Mouse (Mus musculus) neural tube, embryonic 12.5 days (tissue): Measurements from ENCODE around the gene Tcp1. TPM values are rescaled to one million over a fixed set of nuclear protein-coding genes. Genes with fewer than 3 reads are reported as not detected.
A peak's percentile ranks its signal among the peaks of the same experiment; 100 is the strongest.
"Not testable (repeated sequence)": the region's sequence is repeated elsewhere in the genome, so short reads cannot be mapped to it uniquely, and the experiment has no call there.

Source experiments
- ATAC-seq: fragments of 200-750 bp; cut with Nextera tagmentation; 2 replicates; pipeline ENCODE4 v1.8.0; 2017; ENCODE audit warnings: low read depth, mild to moderate bottlenecking, moderate TSS enrichment, moderate library complexity; ENCODE audit not compliant: low FRiP score
- H3K27ac ChIP-seq: fragments of 300-500 bp; sonication (generic); 2 replicates; pipeline ENCODE4 v1.5.1; 2016
- H3K27me3 ChIP-seq: fragments of 300-500 bp; sonication (generic); replicated peaks from 2 replicates; pipeline ENCODE4 v1.6.1; 2016; ENCODE audit warnings: mild to moderate bottlenecking
- H3K36me3 ChIP-seq: fragments of 300-500 bp; sonication (generic); 2 replicates; pipeline ENCODE4 v1.6.1; 2016; ENCODE audit warnings: mild to moderate bottlenecking
- H3K4me1 ChIP-seq: fragments of 300-500 bp; sonication (generic); 2 replicates; pipeline ENCODE4 v1.6.1; 2016
- H3K4me2 ChIP-seq: fragments of 300-500 bp; sonication (generic); replicated peaks from 2 replicates; pipeline ENCODE4 v1.6.1; 2016; ENCODE audit warnings: mild to moderate bottlenecking
- H3K4me3 ChIP-seq: fragments of 300-500 bp; sonication (generic); 2 replicates; pipeline ENCODE4 v1.5.1; 2016
- H3K9ac ChIP-seq: fragments of 300-500 bp; sonication (generic); 2 replicates; pipeline ENCODE4 v1.6.1; 2016; ENCODE audit warnings: mild to moderate bottlenecking
- H3K9me3 ChIP-seq: fragments of 300-500 bp; sonication (generic); 2 replicates; pipeline ENCODE4 v1.6.1; 2016; ENCODE audit warnings: mild to moderate bottlenecking
- WGBS: fragments of 180-500 bp; shearing (Covaris S2); methylation state at CpG from one replicate; pipeline ENCODE4 v1.1.7; 2016; 5-methylcytosine and 5-hydroxymethylcytosine counted together
- polyA plus RNA-seq: library from polyadenylated mRNA; unstranded; fragments of >200 nt; fragmentation: Nextera tagmentation; extraction: Ambion mirVana; gene quantifications from 2 replicates; pipeline ENCODE4 v1.2.1, GENCODE M21; 2016

The Tcp1 gene
- polyA plus RNA-seq, 1 experiment from 2014 or later: 477 TPM

DNA sequence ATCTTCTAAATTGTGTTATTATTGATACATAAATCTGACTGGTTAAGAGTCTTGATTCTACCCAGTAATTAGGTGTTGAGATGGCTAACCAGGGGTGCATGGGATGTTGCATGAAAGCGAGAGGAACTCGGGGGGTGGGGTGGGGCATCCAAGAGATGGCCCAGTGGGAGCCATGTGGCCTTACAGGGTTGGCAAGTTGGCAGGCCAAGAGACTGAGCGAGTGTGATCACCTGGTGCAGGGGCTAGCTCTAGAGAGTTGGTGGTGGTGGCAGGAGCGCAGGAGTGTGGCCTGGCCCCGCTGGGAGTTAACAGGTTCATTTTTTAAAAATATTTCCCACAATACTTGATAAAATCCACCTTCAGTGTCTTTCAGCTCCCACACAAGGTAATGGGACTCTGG is 17.8 kb upstream of the Tcp1 start:
- H3K4me2 ChIP-seq: no peak overlapping the region
- no peaks in the 10 kb centered on the region for H3K4me1 ChIP-seq
- ATAC-seq: no peak
- H3K36me3 ChIP-seq: peaks cover 31% of the 10 kb centered on the region
- H3K27ac ChIP-seq: no peak overlapping the region
- WGBS: 85% methylated on average over 5 of the region's 5 CpGs
- no peak overlapping the region for H3K9ac ChIP-seq
- no peaks in the 10 kb centered on the region for H3K9me3 ChIP-seq
- H3K4me3 ChIP-seq: no peak overlapping the region
- no peaks in the 10 kb centered on the region for H3K27me3 ChIP-seq

DNA sequence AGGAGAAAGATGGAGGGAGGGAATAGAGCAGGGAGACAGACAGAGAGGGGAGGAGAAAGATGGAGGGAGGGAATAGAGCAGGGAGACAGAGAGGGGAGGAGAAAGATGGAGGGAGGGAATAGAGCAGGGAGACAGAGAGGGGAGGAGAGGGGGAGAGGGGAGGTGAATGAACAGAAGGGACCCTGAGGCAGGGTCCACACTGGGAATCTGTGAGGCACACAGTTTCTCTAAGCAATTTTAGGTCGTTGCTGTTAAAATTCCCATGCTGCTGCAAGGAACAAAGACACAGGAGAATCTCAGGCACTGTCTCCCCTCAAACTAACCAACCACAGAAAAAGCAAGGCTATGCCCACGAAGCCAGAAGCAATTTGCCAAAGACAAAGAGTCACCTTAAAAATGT is 16.9 kb upstream of the Tcp1 start:
- not testable (repeated sequence) for ATAC-seq, H3K27ac ChIP-seq

DNA sequence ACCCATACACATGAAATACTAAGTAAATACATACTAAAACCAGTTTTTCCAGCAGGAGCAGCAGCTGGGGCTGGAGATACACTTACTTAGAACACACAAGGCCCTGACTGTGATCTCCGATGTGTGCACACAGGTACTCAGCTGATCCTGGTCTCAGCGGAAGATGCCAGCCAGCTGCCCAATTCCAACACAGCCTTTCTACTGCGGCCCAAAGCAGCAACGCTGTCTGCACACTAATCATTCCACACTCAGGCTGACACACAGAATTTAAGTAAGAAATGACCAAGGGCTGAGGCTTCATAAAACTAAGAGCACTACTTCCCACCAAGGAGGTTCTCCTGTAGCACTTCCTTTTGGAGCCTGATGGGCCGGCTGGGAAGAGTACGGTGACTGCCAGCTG is 13.2 kb upstream of the Tcp1 start:
- Histone ChIP-seq H3K4me3 (no peak overlapping the region), H3K27me3 (no peaks in the 10 kb centered on the region), H3K36me3 (peaks cover 40% of the 10 kb centered on the region), H3K27ac (no peak overlapping the region), H3K9me3 (no peaks in the 10 kb centered on the region), H3K4me1 (no peaks in the 10 kb centered on the region), H3K9ac (no peak overlapping the region), H3K4me2 (no peak overlapping the region)
- 96% methylated on average over 6 of the region's 6 CpGs for WGBS
- no peak for ATAC-seq

More for the DNA sequence above, 16.9 kb upstream of the Tcp1 start:
- not testable (repeated sequence) for H3K4me3 ChIP-seq, H3K4me2 ChIP-seq, H3K27me3 ChIP-seq, H3K4me1 ChIP-seq, H3K9me3 ChIP-seq, H3K9ac ChIP-seq
- WGBS: 41% methylated on average over 2 of the region's 2 CpGs
- peaks cover 36% of the 10 kb centered on the region for H3K36me3 ChIP-seq

DNA sequence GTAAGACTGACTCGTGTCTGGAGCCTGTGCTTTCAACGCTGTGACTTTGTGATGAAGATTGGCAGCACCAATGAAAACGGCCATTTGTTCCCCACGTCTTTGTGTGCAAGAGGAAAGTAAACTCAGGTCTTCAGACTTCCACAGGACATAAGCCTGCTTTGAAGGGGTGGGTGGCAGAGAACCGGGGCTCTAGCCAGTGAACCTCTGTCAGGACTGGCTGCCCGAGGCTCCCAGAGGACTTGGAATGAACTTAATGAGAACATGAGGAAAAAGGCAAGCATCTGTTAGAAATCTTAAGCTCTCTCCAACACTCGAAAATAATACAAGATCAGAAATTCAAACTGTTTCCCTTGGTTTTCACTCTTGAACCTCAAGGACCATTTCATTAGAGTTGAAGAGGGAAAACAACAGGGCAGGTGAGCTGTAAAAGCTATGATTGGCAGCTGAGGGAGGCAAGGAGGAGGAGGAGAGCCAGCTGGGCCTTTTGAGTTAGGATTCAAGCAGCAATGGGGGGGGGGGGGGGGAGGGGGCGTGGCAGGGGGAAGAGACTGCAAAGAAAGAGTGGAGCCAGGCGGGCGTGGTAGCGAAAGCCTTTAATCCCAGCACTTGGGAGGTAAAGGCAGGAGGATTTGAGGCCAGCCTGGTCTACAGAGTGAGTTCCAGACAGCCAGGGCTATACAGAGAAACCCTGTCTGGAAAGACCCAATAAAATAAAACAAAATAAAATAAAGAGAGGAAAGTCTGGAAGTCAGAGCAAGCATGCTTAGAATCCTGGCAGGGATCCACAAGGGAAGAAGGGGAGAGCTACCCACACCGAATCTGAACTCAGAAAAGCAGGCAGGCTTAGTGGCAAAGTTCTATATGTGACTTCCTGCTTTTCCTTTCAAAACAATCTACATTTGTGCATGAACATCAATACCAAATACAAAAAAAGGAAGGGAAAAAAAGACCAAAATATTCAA is 11.8 kb upstream of the Tcp1 start:
- no peak overlapping the region for H3K4me3 ChIP-seq
- no peak overlapping the region for H3K4me2 ChIP-seq
- H3K27me3 ChIP-seq: no peaks in the 10 kb centered on the region
- WGBS: 46% methylated on average over 11 of the region's 12 CpGs
- ATAC-seq: no peak
- H3K36me3 ChIP-seq: peaks cover 40% of the 10 kb centered on the region
- H3K9ac ChIP-seq: no peak overlapping the region
- no peaks in the 10 kb centered on the region for H3K4me1 ChIP-seq
- no peak overlapping the region for H3K27ac ChIP-seq
- H3K9me3 ChIP-seq: no peaks in the 10 kb centered on the region

DNA sequence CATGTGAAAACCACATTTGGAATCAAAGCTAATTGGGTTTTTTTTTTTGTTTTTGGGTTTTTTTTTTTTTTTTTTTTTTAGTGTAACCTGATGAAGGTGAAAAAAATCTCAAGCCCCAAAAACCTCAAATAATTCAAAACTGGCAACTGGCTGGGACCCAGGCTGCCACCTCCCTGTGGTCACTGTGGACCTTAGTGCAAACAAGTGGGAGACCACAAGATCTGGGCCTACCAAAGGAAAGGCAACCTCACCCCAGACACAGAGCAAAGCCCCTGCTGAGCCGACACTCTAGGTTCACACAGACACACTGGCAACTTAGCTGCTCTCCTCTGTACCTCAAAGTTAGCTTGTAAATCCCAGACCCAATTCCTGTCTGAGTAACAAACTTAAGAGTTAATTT is 11.2 kb upstream of the Tcp1 start:
- Histone ChIP-seq H3K27me3 (no peaks in the 10 kb centered on the region), H3K4me1 (no peaks in the 10 kb centered on the region), H3K36me3 (peaks cover 39% of the 10 kb centered on the region), H3K4me3 (no peak overlapping the region), H3K9ac (no peak overlapping the region), H3K9me3 (no peaks in the 10 kb centered on the region), H3K4me2 (no peak overlapping the region), H3K27ac (no peak overlapping the region)
- no peak for ATAC-seq
- WGBS: 73% methylated on average over 1 of the region's 1 CpGs

DNA sequence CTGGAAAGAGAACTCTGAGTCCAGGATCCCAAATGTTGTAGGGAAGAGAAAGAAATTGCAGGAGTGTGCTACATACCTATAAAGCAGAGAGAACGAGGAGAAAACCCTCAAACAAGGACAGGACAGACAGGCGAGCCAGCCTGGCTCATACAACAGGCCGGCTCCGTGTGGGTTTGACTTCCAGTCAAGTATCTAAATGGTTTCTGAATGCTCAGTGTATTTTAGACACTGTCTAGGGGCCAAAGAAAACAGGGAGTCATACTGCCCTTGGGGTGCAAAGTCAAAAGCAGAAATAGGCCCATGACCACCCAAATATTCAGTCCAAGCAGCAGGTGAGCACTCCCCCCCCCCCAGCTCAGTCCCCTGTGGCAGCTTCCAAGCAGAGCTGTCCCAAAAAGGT is 9.7 kb upstream of the Tcp1 start:
- no peak overlapping the region for H3K9ac ChIP-seq
- 90% methylated on average over 4 of the region's 4 CpGs for whole genome bisulfite sequencing
- no peaks in the 10 kb centered on the region for H3K27me3 ChIP-seq
- no peaks in the 10 kb centered on the region for H3K9me3 ChIP-seq
- no peak for ATAC-seq
- peaks cover 36% of the 10 kb centered on the region for H3K36me3 ChIP-seq
- H3K4me2 ChIP-seq: no peak overlapping the region
- no peaks in the 10 kb centered on the region for H3K4me1 ChIP-seq
- H3K4me3 ChIP-seq: no peak overlapping the region
- no peak overlapping the region for H3K27ac ChIP-seq

DNA sequence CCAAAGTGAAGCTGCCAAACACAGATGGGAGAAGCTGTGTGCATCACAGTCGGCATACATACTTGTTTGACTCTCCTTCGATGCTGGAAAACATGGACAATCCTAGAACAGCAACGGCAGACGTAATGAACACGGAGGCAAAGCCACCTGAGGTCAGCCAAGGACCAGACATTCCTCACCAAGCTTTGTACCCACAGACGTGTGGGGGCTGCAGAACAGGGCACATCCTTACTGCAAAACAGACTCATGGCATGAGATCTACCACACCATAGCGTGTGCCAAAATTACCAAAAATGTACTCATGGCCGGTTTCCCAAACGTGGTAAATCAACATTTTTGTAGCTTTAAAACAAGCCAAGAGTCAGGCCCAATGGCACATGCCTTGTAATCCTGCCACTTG is 9.1 kb upstream of the Tcp1 start:
- H3K27ac ChIP-seq: no peak overlapping the region
- H3K4me3 ChIP-seq: no peak overlapping the region
- H3K4me1 ChIP-seq: no peaks in the 10 kb centered on the region
- no peaks in the 10 kb centered on the region for H3K9me3 ChIP-seq
- peaks cover 38% of the 10 kb centered on the region for H3K36me3 ChIP-seq
- no peak for ATAC-seq
- H3K4me2 ChIP-seq: no peak overlapping the region
- no peaks in the 10 kb centered on the region for H3K27me3 ChIP-seq
- no peak overlapping the region for H3K9ac ChIP-seq
- 94% methylated on average over 9 of the region's 9 CpGs for WGBS

DNA sequence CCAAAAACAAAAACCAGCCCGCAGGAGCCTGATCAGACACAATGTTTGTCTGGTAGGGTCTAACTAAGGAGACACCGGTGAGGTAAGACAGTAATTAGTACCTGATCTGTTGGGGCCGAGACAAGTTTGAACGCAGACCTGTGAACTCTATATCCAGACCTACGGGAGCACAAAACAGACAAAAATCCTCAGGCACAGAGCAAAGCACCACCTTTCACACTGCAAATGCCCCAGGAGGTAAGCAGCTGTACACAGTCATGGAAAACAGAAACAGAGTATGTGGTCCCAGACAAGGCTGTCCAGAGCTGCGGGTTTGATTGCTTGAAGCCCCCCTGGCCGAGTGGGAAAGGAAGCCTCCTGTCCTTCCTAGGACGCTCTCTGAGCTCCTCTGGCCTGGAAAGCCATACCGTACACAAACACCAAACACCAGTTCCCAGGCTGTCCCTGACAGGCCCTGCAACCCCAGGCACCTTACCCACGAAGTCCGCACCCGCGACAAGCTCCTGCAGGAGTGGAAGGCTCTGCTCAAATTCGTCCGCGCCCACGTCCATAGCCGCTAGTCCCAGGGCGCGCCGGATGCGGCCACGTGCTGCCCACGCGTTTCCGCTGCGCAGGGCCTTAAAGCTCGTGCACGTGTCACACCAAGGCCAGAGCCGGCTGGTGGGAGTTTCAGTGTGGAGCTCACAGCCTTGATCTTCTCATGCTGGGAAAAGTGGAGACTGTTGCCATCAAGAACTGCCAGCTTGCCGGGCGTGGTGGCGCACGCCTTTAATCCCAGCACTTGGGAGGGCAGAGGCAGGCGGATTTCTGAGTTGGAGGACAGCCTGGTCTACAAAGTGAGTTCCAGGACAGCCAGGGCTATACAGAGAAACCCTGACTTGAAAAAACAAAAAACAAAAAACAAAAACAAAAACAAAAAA is 5.9 kb upstream of the Tcp1 start, which contains the start of gene Pnldc1:
Pnldc1 (minus strand) TSS at position 870 of the 920 bp plus-strand sequence.
- Histone ChIP-seq H3K4me3 (no peak within 1 kb of the TSS), H3K36me3 (peaks cover 48% of the 10 kb centered on the region), H3K27ac (no peak within 1 kb of the TSS), H3K4me1 (no peaks in the 10 kb centered on the region), H3K4me2 (no peak within 1 kb of the TSS), H3K27me3 (no peaks in the 10 kb centered on the region), H3K9me3 (no peaks in the 10 kb centered on the region), H3K9ac (no peak within 1 kb of the TSS)
- WGBS: 81% methylated on average over 35 of the region's 35 CpGs
- ATAC-seq: no peak

DNA sequence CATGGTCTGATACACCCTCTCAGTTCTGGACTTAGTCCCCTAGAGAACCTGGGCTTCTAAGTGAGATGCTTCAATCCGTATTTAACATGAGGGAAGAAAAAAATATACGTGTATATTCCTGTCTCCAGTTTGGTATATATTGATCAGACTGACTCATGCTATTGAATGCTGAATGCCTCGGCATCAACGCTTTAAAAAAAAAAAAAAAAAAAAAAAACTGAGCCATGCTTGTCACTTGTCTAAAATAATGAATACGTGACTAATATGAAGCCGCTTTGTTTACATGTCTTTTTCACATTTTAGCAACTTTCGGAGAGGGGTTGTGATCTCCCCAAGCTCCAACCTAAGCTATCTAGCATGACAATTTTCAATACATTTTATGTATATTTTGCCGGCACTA is 5.1 kb upstream of the Tcp1 start:
- Histone ChIP-seq H3K4me2 (no peak overlapping the region), H3K9me3 (no peaks in the 10 kb centered on the region), H3K4me3 (no peak overlapping the region), H3K27ac (no peak overlapping the region), H3K4me1 (peaks cover 4% of the 10 kb centered on the region), H3K36me3 (peaks cover 40% of the 10 kb centered on the region), H3K9ac (no peak overlapping the region), H3K27me3 (no peaks in the 10 kb centered on the region)
- ATAC-seq: no peak
- 91% methylated on average over 8 of the region's 8 CpGs for WGBS

DNA sequence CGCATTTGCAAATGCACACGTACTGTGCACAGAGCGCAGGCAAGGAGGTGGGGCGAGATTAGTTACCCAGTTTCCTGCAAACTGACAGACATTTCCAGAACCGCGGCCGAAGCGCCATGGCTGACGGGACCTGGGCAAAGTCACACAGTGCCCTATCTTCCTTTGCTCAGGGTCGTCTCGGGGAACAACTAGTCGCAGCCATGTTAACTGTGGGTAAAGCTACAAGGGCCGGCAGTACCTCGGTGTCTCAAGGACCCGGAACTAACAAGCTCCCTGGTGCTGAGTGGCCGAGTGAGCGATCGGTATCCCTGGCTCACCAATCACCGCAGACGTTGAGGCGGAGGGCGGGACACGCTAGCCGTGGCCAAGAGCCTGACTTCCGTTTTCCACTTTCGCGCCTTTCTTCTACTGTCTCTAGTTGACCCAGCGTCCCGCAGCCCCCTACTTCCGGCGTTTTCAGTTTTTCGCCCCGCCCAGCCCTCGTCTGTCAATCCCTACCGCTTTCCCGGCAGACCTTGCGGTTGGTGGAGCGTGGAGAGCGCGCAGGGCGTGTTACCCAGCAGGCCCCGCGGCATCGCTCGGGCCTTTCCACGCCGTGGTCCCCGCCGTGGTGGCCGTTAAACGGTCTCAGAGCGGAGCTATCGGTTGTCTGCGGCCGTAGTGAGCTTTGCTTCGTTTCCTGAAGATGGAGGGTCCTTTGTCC is 531 bp downstream of the Tcp1 start, which contains the start of gene Mrpl18:
Mrpl18 (minus strand) TSS at position 465 of the 703 bp plus-strand sequence.
- H3K27ac ChIP-seq: peak within 1 kb of the TSS; percentile 69
- whole genome bisulfite sequencing: under 1% methylated on average over 56 of the region's 56 CpGs
- H3K9ac ChIP-seq: peak within 1 kb of the TSS; percentile 91
- no peaks in the 10 kb centered on the region for H3K9me3 ChIP-seq
- no peaks in the 10 kb centered on the region for H3K27me3 ChIP-seq
- peak within 1 kb of the TSS; percentile 76 for H3K4me3 ChIP-seq
- peak; percentile 99 for ATAC-seq
- H3K4me2 ChIP-seq: peak within 1 kb of the TSS; percentile 88
- peaks cover 8% of the 10 kb centered on the region for H3K4me1 ChIP-seq
- peaks cover 52% of the 10 kb centered on the region for H3K36me3 ChIP-seq

DNA sequence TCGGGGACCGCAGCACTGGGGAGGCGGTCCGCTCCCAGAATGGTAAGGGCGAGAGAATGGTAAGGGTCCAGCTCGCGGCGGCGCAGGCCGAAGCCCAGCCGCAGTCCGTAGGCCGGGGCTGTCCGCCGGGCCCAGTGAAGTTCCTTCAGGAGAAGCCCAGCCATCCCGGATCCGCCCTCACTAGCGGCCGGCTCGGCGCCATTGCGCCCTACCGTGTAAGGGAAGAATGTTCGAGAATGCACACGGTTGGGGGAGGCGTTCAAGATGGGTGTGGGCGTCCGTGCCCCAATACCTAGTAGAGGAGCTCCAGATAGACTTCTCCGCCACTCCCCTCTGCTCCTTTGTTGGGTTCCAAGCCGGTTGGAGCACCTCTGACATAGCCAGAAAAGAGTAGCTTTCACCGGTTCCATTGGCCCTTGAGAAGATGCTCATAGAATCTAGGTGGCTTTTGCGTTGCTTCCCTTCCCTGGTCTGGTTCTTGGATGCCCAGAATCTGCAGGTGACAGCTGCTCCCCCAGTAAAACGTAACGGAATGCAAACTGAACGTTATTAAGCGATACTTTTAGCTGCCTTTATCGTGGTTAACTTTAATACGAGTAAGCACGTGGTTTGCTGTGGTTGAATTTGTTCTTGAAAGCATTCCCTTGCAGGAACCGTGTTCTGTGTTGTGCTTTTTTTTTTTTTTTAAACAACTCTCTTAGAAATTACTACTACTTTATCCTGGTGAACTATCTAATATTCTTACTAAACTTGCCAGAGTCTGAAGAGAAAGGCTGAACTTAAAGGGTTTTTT is 1.3 kb downstream of the Tcp1 start:
- under 1% methylated on average over 40 of the region's 40 CpGs for WGBS
- H3K4me3 ChIP-seq: peak overlapping the region; percentile 76
- H3K36me3 ChIP-seq: peaks cover 54% of the 10 kb centered on the region
- peak overlapping the region; percentile 69 for H3K27ac ChIP-seq
- H3K9me3 ChIP-seq: no peaks in the 10 kb centered on the region
- H3K9ac ChIP-seq: peak overlapping the region; percentile 91
- ATAC-seq: peak; percentile 67
- H3K4me1 ChIP-seq: peaks cover 8% of the 10 kb centered on the region
- H3K27me3 ChIP-seq: no peaks in the 10 kb centered on the region
- H3K4me2 ChIP-seq: peak overlapping the region; percentile 82
